Mouse (Mus musculus): ENCODE results near the gene Kcne3. TPM values are rescaled to one million over a fixed set of nuclear protein-coding genes. Genes with fewer than 3 reads are reported as not detected.

The Kcne3 gene
- polyA plus RNA-seq, 1 experiment = not detected

DNA sequence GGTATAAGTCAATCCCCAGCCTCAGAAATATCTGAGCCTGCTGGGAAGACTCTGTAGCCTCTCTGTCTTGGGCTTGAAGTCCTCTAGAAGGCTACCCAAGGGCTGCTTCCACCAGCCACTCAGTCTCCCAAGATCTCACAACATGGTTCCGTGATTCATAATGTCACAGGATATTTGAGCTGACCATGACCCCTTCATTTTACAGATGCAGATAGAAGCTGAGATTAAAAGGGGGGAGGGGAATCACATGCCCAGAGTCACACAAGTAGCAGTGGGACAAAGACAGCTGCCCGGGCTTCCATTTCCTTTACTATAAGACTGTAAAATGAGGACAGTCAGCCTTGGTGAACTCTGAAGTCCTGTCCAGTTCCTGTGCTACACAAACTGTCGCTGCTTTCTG lies 5.3 kb downstream of the Kcne3 start:
- Histone ChIP-seq H3K9me3 (replicated peaks; ENCODE audit: control insufficient read depth, insufficient read depth, low read length, poor library complexity, severe bottlenecking) (no peaks in the 10 kb centered on the region), H3K27ac (ENCODE audit: insufficient read depth, low read length) (no peak overlapping the region), H3K27me3 (ENCODE audit: control insufficient read depth, insufficient read depth, low read length, poor library complexity, severe bottlenecking) (peaks cover 1% of the 10 kb centered on the region; the same call in 1 of the 2 replicates), H3K36me3 (ENCODE audit: control insufficient read depth, insufficient read depth, low read length, poor library complexity, severe bottlenecking) (no peaks in the 10 kb centered on the region), H3K4me1 (ENCODE audit: control insufficient read depth, insufficient read depth, low read length) (no peaks in the 10 kb centered on the region), H3K9ac (ENCODE audit: low read depth, poor library complexity, severe bottlenecking) (no peak overlapping the region), H3K4me3 (ENCODE audit: low read depth, low read length) (no peak overlapping the region)
- TF ChIP-seq POLR2A (IDR thresholded peaks at IDR 0.05; ENCODE audit: insufficient read depth, low read length) = no peak
- no peak for TF ChIP-seq EP300 (IDR thresholded peaks at IDR 0.05; ENCODE audit: insufficient read depth, low read depth, low read length)
- no peak for TF ChIP-seq CTCF (IDR thresholded peaks at IDR 0.05; ENCODE audit: low read depth, low read length)

DNA sequence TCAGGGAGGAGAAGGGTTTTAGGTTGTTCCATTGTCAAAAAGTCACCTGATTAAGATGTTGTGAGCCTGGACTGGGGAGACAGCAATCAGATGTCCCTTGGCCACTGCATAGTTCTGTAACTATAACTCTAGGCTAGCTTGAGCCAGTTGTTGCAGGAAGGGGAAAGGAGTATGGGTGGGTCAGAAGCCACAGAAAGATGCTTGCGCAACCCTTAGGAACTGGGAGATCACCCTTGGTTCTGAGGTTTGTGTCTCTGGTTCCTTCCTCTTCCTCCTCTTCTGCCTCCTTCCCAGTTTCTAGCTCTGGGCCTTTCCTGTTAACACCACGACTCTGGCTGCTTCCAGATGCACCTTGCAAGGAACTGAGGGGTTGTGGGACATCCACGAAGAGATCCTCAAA lies 6.1 kb downstream of the Kcne3 start:
- H3K27ac ChIP-seq (ENCODE audit: insufficient read depth, low read length) = no peak overlapping the region
- H3K4me3 ChIP-seq (ENCODE audit: low read depth, low read length) = no peak overlapping the region
- no peaks in the 10 kb centered on the region for H3K9me3 ChIP-seq (replicated peaks; ENCODE audit: control insufficient read depth, insufficient read depth, low read length, poor library complexity, severe bottlenecking)
- no peak overlapping the region for H3K9ac ChIP-seq (ENCODE audit: low read depth, poor library complexity, severe bottlenecking)
- TF ChIP-seq CTCF (IDR thresholded peaks at IDR 0.05; ENCODE audit: low read depth, low read length) (no peak), EP300 (IDR thresholded peaks at IDR 0.05; ENCODE audit: insufficient read depth, low read depth, low read length) (no peak), POLR2A (IDR thresholded peaks at IDR 0.05; ENCODE audit: insufficient read depth, low read length) (no peak)
- H3K36me3 ChIP-seq (ENCODE audit: control insufficient read depth, insufficient read depth, low read length, poor library complexity, severe bottlenecking) = no peaks in the 10 kb centered on the region
- peaks cover 1% of the 10 kb centered on the region; the same call in 1 of the 2 replicates for H3K27me3 ChIP-seq (ENCODE audit: control insufficient read depth, insufficient read depth, low read length, poor library complexity, severe bottlenecking)
- H3K4me1 ChIP-seq (ENCODE audit: control insufficient read depth, insufficient read depth, low read length) = no peaks in the 10 kb centered on the region

DNA sequence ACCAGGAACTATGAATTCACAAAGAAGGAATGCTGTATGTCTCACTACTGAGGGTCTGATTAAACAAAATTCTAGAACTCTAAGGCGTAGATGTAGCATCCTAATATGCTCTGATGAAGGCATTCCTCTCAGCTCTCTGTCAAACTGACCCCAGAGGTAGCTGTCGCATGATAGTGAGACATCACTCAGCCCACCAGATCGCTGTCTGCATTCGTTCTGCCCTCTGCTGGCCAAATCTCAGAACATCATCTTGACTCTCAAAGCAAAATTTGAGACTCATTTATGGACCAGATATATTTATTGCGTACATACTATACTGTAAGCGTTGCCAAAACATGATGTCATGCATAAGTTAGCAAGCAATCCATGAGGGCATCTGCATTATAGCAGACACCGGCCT lies 11.3 kb downstream of the Kcne3 start:
- Histone ChIP-seq H3K9me3 (replicated peaks; ENCODE audit: control insufficient read depth, insufficient read depth, low read length, poor library complexity, severe bottlenecking) (no peaks in the 10 kb centered on the region), H3K4me3 (ENCODE audit: low read depth, low read length) (no peak overlapping the region), H3K4me1 (ENCODE audit: control insufficient read depth, insufficient read depth, low read length) (no peaks in the 10 kb centered on the region), H3K27me3 (ENCODE audit: control insufficient read depth, insufficient read depth, low read length, poor library complexity, severe bottlenecking) (no peaks in the 10 kb centered on the region), H3K9ac (ENCODE audit: low read depth, poor library complexity, severe bottlenecking) (no peak overlapping the region), H3K27ac (ENCODE audit: insufficient read depth, low read length) (no peak overlapping the region), H3K36me3 (ENCODE audit: control insufficient read depth, insufficient read depth, low read length, poor library complexity, severe bottlenecking) (no peaks in the 10 kb centered on the region)
- TF ChIP-seq EP300 (IDR thresholded peaks at IDR 0.05; ENCODE audit: insufficient read depth, low read depth, low read length) (no peak), CTCF (IDR thresholded peaks at IDR 0.05; ENCODE audit: low read depth, low read length) (peak; percentile 85)

DNA sequence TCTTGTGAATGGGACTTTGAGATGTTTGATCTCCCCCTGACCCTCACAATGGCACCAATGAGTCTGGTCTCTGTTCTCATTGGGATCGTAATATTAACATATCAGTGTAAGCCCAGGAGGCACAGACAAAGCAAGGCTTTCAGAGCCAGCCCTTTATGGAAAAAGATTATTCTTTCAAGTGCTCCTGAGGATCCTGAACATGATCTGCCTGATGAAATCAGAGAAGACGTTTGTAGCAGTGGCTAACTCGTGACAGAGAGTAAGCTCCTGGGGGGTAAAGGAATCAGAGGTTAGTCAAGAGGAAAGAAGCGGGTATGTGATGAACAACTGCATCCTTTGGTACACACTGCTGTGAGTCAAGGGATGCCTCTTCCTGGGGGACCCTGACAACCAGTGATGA lies 13.9 kb downstream of the Kcne3 start:
- no peaks in the 10 kb centered on the region for H3K27me3 ChIP-seq (ENCODE audit: control insufficient read depth, insufficient read depth, low read length, poor library complexity, severe bottlenecking)
- TF ChIP-seq CTCF (IDR thresholded peaks at IDR 0.05; ENCODE audit: low read depth, low read length) (no peak), EP300 (IDR thresholded peaks at IDR 0.05; ENCODE audit: insufficient read depth, low read depth, low read length) (no peak), POLR2A (IDR thresholded peaks at IDR 0.05; ENCODE audit: insufficient read depth, low read length) (no peak)
- H3K27ac ChIP-seq (ENCODE audit: insufficient read depth, low read length) = no peak overlapping the region
- H3K4me3 ChIP-seq (ENCODE audit: low read depth, low read length) = no peak overlapping the region
- H3K4me1 ChIP-seq (ENCODE audit: control insufficient read depth, insufficient read depth, low read length) = no peaks in the 10 kb centered on the region
- no peaks in the 10 kb centered on the region for H3K36me3 ChIP-seq (ENCODE audit: control insufficient read depth, insufficient read depth, low read length, poor library complexity, severe bottlenecking)
- H3K9ac ChIP-seq (ENCODE audit: low read depth, poor library complexity, severe bottlenecking) = no peak overlapping the region
- H3K9me3 ChIP-seq (replicated peaks; ENCODE audit: control insufficient read depth, insufficient read depth, low read length, poor library complexity, severe bottlenecking) = no peaks in the 10 kb centered on the region

DNA sequence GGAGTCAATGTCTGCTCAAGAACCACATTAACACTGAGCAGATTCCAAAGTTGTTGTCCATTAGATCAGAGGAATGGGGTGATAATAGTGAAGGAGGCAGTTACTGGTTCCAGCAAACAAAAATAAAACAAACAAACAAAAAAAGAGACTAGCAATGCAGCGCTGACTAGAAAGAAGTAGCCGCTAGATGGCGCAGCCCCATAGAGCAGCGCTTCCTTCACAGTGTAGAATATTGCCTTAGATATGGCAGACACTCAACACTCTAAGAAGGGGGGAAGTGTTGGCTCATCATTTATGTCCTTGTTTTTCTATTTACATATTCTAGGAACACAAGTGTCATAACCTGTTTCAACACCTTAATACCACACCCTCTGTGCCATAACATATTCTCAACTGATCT lies 14.5 kb downstream of the Kcne3 start:
- no peaks in the 10 kb centered on the region for H3K36me3 ChIP-seq (ENCODE audit: control insufficient read depth, insufficient read depth, low read length, poor library complexity, severe bottlenecking)
- H3K4me3 ChIP-seq (ENCODE audit: low read depth, low read length) = no peak overlapping the region
- TF ChIP-seq POLR2A (IDR thresholded peaks at IDR 0.05; ENCODE audit: insufficient read depth, low read length) (no peak), EP300 (IDR thresholded peaks at IDR 0.05; ENCODE audit: insufficient read depth, low read depth, low read length) (no peak), CTCF (IDR thresholded peaks at IDR 0.05; ENCODE audit: low read depth, low read length) (peak; percentile 68)
- no peaks in the 10 kb centered on the region for H3K27me3 ChIP-seq (ENCODE audit: control insufficient read depth, insufficient read depth, low read length, poor library complexity, severe bottlenecking)
- H3K9ac ChIP-seq (ENCODE audit: low read depth, poor library complexity, severe bottlenecking) = no peak overlapping the region
- H3K27ac ChIP-seq (ENCODE audit: insufficient read depth, low read length) = no peak overlapping the region
- no peaks in the 10 kb centered on the region for H3K4me1 ChIP-seq (ENCODE audit: control insufficient read depth, insufficient read depth, low read length)
- no peaks in the 10 kb centered on the region for H3K9me3 ChIP-seq (replicated peaks; ENCODE audit: control insufficient read depth, insufficient read depth, low read length, poor library complexity, severe bottlenecking)

DNA sequence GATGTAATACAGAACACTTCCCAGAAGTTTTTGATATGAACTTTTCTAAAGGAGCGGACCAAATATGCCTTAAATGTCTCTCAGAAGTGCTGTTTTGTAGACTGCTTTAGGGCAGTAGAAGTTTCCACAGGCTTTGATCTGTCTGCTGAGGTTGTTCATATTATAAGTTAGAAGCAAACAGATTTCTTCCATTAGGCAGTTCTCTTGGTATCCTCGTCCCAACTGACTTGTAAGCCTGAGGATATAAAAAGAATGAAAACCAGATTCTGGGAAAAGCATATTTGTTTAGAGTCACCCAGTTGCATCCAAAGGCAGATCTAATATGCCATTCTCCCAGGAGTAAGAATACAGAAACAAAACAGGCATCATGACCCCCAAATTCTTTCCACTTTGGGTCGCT lies 24.9 kb downstream of the Kcne3 start:
- no peaks in the 10 kb centered on the region for H3K36me3 ChIP-seq (ENCODE audit: control insufficient read depth, insufficient read depth, low read length, poor library complexity, severe bottlenecking)
- H3K27ac ChIP-seq (ENCODE audit: insufficient read depth, low read length) = no peak overlapping the region
- H3K9me3 ChIP-seq (replicated peaks; ENCODE audit: control insufficient read depth, insufficient read depth, low read length, poor library complexity, severe bottlenecking) = no peaks in the 10 kb centered on the region
- H3K4me3 ChIP-seq (ENCODE audit: low read depth, low read length) = no peak overlapping the region
- H3K9ac ChIP-seq (ENCODE audit: low read depth, poor library complexity, severe bottlenecking) = no peak overlapping the region
- TF ChIP-seq EP300 (IDR thresholded peaks at IDR 0.05; ENCODE audit: insufficient read depth, low read depth, low read length) = no peak
- TF ChIP-seq POLR2A (IDR thresholded peaks at IDR 0.05; ENCODE audit: insufficient read depth, low read length) = no peak
- no peak for TF ChIP-seq CTCF (IDR thresholded peaks at IDR 0.05; ENCODE audit: low read depth, low read length)
- H3K27me3 ChIP-seq (ENCODE audit: control insufficient read depth, insufficient read depth, low read length, poor library complexity, severe bottlenecking) = no peaks in the 10 kb centered on the region
- no peaks in the 10 kb centered on the region for H3K4me1 ChIP-seq (ENCODE audit: control insufficient read depth, insufficient read depth, low read length)
